Mouse (Mus musculus) lung, embryonic 15.5 days (tissue): ENCODE data around the gene Metap1d. TPM values are rescaled to one million over a fixed set of nuclear protein-coding genes. Genes with fewer than 3 reads are reported as not detected.

Source experiments
- ATAC-seq: fragments of 200-750 bp; cut with Nextera tagmentation; 2 replicates; pipeline ENCODE4 v1.8.0; 2017; ENCODE audit warnings: moderate number of reproducible peaks, borderline replicate concordance; ENCODE audit not compliant: low FRiP score, low TSS enrichment; ENCODE audit errors: extremely low read depth
- H3K27ac ChIP-seq: fragments of 300-500 bp; sonication (generic); 2 replicates; pipeline ENCODE4 v1.5.1; 2015; ENCODE audit warnings: moderate library complexity, mild to moderate bottlenecking, inconsistent platforms
- H3K27me3 ChIP-seq: fragments of 300-500 bp; sonication (generic); 2 replicates; pipeline ENCODE4 v1.6.1; 2015; ENCODE audit warnings: inconsistent platforms
- H3K36me3 ChIP-seq: fragments of 300-500 bp; sonication (generic); 2 replicates; pipeline ENCODE4 v1.6.1; 2015; ENCODE audit warnings: inconsistent platforms
- H3K4me1 ChIP-seq: fragments of 300-500 bp; sonication (generic); 2 replicates; pipeline ENCODE4 v1.6.1; 2015; ENCODE audit warnings: inconsistent platforms
- H3K4me2 ChIP-seq: fragments of 300-500 bp; sonication (generic); 2 replicates; pipeline ENCODE4 v1.6.1; 2015; ENCODE audit warnings: inconsistent platforms, mild to moderate bottlenecking, moderate library complexity
- H3K4me3 ChIP-seq: fragments of 300-500 bp; sonication (generic); 2 replicates; pipeline ENCODE4 v1.5.1; 2015; ENCODE audit warnings: mild to moderate bottlenecking, inconsistent platforms
- H3K9ac ChIP-seq: fragments of 300-500 bp; sonication (generic); 2 replicates; pipeline ENCODE4 v1.6.1; 2015; ENCODE audit warnings: inconsistent platforms
- H3K9me3 ChIP-seq: fragments of 300-500 bp; sonication (generic); 2 replicates; pipeline ENCODE4 v1.6.1; 2016; ENCODE audit warnings: inconsistent platforms
- WGBS: fragments of 180-500 bp; shearing (Covaris S2); methylation state at CpG from one replicate; pipeline ENCODE4 v1.1.7; 2015; 5-methylcytosine and 5-hydroxymethylcytosine counted together
- polyA plus RNA-seq: library from polyadenylated mRNA; unstranded; fragments of >200 nt; fragmentation: Nextera tagmentation; extraction: Ambion mirVana; gene quantifications from 2 replicates; pipeline ENCODE4 v1.2.1, GENCODE M21; 2015

Metap1d gene
- polyA plus RNA-seq, 1 experiment from 2014 or later, result 33.1 TPM

DNA sequence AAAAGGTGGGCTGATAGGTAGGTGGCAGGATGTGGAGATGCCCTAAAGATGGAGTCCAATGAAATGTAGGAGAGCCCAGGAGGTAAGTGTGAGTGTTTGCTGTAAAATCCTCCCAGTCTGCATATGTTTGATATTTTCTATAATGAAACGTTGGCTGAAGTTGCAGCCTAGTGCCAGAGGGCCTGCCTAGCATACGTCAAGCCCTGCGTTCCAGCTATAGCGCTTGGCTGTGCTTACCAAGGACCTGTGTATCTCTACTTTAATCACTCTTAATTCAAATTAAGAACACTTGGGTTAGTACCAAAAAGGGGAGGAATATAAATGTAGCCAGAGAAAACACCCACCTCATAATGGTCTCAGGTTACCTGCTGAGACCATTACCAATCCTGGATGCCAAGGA lies 22.7 kb downstream of the Metap1d start:
- H3K4me2 ChIP-seq, result no peak overlapping the region
- ATAC-seq, result no peak
- H3K9ac ChIP-seq, result no peak overlapping the region
- H3K27ac ChIP-seq, result no peak overlapping the region
- 0 out of 2 replicates have a peak, but pooled peaks cover 4% of the 10 kb centered on the region for H3K4me1 ChIP-seq
- H3K9me3 ChIP-seq, result no peaks in the 10 kb centered on the region
- no peaks in the 10 kb centered on the region for H3K36me3 ChIP-seq
- WGBS, result 79% methylated on average over 4 of the region's 4 CpGs
- H3K27me3 ChIP-seq, result no peaks in the 10 kb centered on the region
- no peak overlapping the region for H3K4me3 ChIP-seq

GRCm38 (mm10) chr2:71477787-71478186 lies 24.7 kb downstream of the Metap1d start:
- Histone ChIP-seq H3K9me3 (no peaks in the 10 kb centered on the region), H3K4me2 (no peak overlapping the region), H3K36me3 (no peaks in the 10 kb centered on the region), H3K27me3 (no peaks in the 10 kb centered on the region), H3K4me1 (0 out of 2 replicates have a peak, but pooled peaks cover 4% of the 10 kb centered on the region), H3K9ac (no peak overlapping the region), H3K27ac (no peak overlapping the region), H3K4me3 (no peak overlapping the region)
- no peak for ATAC-seq

DNA sequence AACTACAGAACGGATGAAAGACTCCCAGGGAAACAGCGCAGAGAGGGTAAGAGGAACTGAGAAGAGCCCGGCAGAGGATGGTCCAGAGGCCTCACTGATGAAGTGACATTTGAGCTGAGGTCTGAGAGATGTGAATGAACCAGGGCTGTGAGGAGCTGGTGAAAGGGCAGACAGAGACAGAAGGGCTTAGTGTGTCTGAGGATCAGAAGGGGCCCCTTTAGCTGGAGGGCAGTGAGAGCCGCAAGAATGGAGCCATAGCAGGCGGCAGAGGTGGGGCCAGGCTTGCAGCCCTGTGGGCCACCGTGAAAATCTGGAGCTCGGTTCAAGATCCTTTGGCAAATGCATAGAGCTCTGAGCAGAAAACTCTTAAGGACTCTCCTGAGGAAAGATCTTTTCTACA lies 26.8 kb downstream of the Metap1d start:
- H3K27ac ChIP-seq, result no peak overlapping the region
- no peaks in the 10 kb centered on the region for H3K9me3 ChIP-seq
- H3K27me3 ChIP-seq, result no peaks in the 10 kb centered on the region
- 13% methylated on average over 7 of the region's 7 CpGs for WGBS
- H3K36me3 ChIP-seq, result no peaks in the 10 kb centered on the region
- H3K4me1 ChIP-seq, result 0 out of 2 replicates have a peak, but pooled peaks cover 4% of the 10 kb centered on the region
- no peak overlapping the region for H3K4me3 ChIP-seq
- H3K9ac ChIP-seq, result no peak overlapping the region
- H3K4me2 ChIP-seq, result no peak overlapping the region
- no peak for ATAC-seq

DNA sequence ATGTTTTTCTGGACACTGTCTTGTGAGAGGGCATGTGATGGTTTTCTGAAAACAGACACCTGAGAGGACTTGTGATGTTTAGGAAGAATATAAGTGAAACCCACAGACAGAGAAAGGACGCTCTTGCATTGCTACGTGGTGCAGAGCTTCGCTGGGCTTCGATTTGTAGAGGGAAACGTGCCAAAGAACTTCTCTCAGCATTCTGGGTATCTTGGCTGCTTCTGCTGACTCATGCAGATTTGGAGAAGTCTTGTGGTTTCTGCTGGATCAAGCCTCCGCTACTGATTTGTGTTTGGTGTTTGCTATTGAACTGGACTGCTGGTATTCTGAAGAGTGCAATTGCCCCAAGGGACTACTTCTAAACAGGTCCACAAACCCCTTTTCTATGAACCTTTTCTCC lies 28.7 kb downstream of the Metap1d start:
- no peak overlapping the region for H3K9ac ChIP-seq
- no peaks in the 10 kb centered on the region for H3K9me3 ChIP-seq
- ATAC-seq, result no peak
- no peaks in the 10 kb centered on the region for H3K36me3 ChIP-seq
- no peak overlapping the region for H3K27ac ChIP-seq
- H3K27me3 ChIP-seq, result no peaks in the 10 kb centered on the region
- no peak overlapping the region for H3K4me2 ChIP-seq
- WGBS, result 72% methylated on average over 6 of the region's 6 CpGs
- H3K4me1 ChIP-seq, result 0 out of 2 replicates have a peak, but pooled peaks cover 4% of the 10 kb centered on the region
- no peak overlapping the region for H3K4me3 ChIP-seq

DNA sequence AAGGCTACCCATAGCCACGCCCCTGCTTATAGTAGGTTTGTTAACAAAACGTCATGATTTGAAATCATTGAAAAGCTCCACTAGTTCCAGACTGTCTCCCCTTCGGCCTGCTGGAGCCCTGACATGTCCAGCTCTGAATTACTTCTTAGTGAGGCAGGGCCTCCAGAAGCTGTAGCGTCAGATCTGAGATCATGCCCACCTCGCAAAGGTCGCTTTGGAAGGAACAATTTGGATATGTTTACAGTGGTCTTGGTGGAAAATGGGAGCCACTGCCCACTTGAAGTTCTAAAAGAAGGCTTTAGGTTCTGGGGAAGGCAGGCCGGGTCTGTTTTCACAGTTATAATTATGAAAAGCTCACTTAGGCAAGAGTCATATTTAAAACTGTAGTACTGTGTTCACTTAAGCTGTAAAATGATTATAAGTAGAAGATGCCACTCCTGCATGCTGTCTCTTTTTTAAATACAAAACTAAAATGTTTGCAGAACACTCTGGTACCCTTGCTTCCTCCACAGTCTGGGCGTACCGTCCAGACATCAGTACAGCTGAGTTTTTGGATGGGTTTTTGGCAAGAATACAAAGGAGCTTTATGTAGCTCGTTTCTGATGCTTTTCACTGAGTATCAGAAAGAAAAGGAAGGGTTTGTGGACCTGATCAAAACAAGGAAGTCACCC lies 30.1 kb downstream of the Metap1d start:
- 67% methylated on average over 10 of the region's 10 CpGs for WGBS
- no peak for ATAC-seq
- no peak overlapping the region for H3K27ac ChIP-seq
- H3K36me3 ChIP-seq, result no peaks in the 10 kb centered on the region
- H3K9ac ChIP-seq, result no peak overlapping the region
- no peak overlapping the region for H3K4me3 ChIP-seq
- H3K4me2 ChIP-seq, result no peak overlapping the region
- no peaks in the 10 kb centered on the region for H3K27me3 ChIP-seq
- 0 out of 2 replicates have a peak, but pooled peaks cover 4% of the 10 kb centered on the region for H3K4me1 ChIP-seq
- no peaks in the 10 kb centered on the region for H3K9me3 ChIP-seq

DNA sequence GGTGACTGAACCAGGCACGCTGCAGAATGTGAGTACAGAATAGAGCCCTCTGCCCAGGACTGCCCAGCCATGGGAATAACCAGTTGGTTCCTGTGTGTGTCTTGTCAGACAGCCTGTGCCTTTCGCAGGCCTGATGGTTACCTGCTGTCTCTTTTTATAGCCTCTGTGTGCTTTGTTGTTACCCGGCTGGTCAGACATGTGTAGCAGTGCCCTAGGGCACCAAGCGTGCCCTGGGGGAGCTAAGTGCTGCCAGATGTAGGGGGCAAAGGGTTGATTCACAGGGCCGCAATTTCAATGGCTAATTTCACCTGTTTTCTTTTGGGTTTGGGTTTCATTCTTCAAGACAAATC lies 30.6 kb downstream of the Metap1d start:
- no peak overlapping the region for H3K4me2 ChIP-seq
- H3K9me3 ChIP-seq, result no peaks in the 10 kb centered on the region
- no peak overlapping the region for H3K9ac ChIP-seq
- H3K4me1 ChIP-seq, result 0 out of 2 replicates have a peak, but pooled peaks cover 4% of the 10 kb centered on the region
- no peak for ATAC-seq
- no peak overlapping the region for H3K4me3 ChIP-seq
- no peaks in the 10 kb centered on the region for H3K36me3 ChIP-seq
- H3K27me3 ChIP-seq, result no peaks in the 10 kb centered on the region
- WGBS, result 62% methylated on average over 5 of the region's 5 CpGs
- no peak overlapping the region for H3K27ac ChIP-seq

DNA sequence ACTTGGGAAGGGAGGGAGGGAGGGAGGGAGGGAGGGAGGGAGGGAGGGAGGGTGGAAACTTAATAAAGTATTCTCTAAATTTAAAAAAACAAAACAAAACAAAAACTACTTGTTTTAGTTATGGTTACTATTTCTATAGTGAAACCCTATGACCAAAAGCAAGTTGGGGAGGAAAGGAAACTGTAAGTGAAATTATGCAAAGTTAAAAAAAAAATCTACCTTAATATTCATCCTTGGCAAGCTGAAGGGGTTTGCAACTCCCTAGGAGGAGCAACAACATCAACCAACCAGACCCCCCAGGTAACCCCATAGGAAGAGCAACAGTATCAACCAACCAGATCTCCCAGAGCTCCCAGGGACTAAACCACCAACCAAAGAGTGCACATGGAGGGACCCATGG lies 38.2 kb downstream of the Metap1d start:
- H3K27me3 ChIP-seq, result no peaks in the 10 kb centered on the region
- H3K4me1 ChIP-seq, result no peaks in the 10 kb centered on the region
- no peak overlapping the region for H3K9ac ChIP-seq
- no peak overlapping the region for H3K4me2 ChIP-seq
- H3K27ac ChIP-seq, result no peak overlapping the region
- no peak overlapping the region for H3K4me3 ChIP-seq
- no peak for ATAC-seq
- no peaks in the 10 kb centered on the region for H3K9me3 ChIP-seq
- no peaks in the 10 kb centered on the region for H3K36me3 ChIP-seq

DNA sequence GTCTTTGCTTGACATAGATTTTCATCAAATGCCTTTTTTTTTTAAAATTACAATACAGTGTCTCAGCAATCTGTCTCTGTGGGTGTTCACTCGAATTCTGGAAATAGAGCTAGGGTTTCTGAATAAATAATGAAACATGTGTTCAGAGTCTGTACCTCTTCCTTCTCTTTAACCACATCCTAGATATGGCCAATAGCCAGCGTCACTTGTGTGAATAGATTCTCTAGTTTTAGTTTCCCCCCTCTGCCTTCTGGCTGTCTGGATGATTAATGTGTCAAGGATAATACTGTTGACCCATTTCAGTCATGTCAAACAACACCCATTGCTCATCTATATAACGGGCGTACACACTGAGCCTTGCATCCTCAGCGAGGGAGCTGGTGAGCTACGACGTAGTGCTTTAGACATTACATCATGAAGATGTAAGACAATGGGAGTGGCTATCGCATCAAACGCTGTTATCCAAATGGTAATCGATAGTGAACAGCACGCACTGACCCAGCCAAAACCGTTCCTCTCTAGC lies 40.1 kb downstream of the Metap1d start:
- Histone ChIP-seq H3K4me2 (no peak overlapping the region), H3K4me1 (no peaks in the 10 kb centered on the region), H3K9me3 (no peaks in the 10 kb centered on the region), H3K9ac (no peak overlapping the region), H3K27ac (no peak overlapping the region), H3K27me3 (no peaks in the 10 kb centered on the region), H3K36me3 (no peaks in the 10 kb centered on the region), H3K4me3 (no peak overlapping the region)
- ATAC-seq, result no peak
- WGBS, result 43% methylated on average over 12 of the region's 12 CpGs

DNA sequence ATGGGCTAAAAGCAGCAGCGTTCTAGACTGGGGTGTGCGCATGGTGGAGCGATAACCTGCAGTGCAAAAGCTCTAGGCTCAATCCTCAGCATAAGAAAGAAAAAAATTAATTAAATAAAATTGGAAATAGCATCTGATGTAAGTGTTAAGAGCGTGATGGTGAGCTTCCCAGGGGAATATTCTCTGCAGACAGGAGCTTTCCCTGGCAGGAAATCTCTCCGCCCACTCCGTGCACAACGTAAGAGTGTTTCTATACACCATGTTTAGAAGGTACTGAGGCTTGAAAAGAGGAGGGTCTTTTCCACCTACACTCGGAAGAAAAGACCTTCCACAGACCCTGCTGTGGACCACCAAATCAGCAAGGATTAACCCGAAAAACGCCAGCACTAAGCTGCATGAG lies 41.4 kb downstream of the Metap1d start:
- WGBS, result 54% methylated on average over 10 of the region's 10 CpGs
- Histone ChIP-seq H3K4me1 (peaks cover 6% of the 10 kb centered on the region; the same call in 1 of the 2 replicates), H3K9ac (no peak overlapping the region), H3K4me3 (no peak overlapping the region), H3K27me3 (no peaks in the 10 kb centered on the region), H3K36me3 (no peaks in the 10 kb centered on the region), H3K27ac (no peak overlapping the region), H3K9me3 (no peaks in the 10 kb centered on the region), H3K4me2 (no peak overlapping the region)
- ATAC-seq, result no peak

DNA sequence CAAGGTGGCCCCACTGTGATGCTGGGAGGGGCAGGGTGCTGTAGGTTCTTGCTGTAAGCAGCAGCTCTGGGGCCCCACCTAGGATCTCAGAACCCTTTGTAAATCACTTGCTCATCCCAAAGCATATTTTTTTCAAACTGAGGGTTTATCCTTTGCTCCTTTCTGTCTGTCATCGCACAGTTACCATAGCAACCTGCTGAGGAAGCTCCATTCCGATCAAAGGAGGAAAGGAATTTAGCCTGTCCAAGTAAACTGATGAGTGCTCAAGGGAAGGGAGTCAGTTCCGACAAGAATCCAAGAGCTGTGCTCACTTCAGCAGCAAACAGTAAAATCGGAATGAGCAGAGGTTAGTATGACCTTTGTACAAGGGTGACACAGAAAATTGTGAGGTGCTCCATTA lies 41.9 kb downstream of the Metap1d start:
- H3K4me1 ChIP-seq, result peaks cover 6% of the 10 kb centered on the region; the same call in 1 of the 2 replicates
- ATAC-seq, result no peak
- no peak overlapping the region for H3K9ac ChIP-seq
- H3K27ac ChIP-seq, result no peak overlapping the region
- no peak overlapping the region for H3K4me2 ChIP-seq
- H3K27me3 ChIP-seq, result no peaks in the 10 kb centered on the region
- WGBS, result 17% methylated on average over 4 of the region's 4 CpGs
- no peaks in the 10 kb centered on the region for H3K36me3 ChIP-seq
- H3K4me3 ChIP-seq, result no peak overlapping the region
- no peaks in the 10 kb centered on the region for H3K9me3 ChIP-seq

DNA sequence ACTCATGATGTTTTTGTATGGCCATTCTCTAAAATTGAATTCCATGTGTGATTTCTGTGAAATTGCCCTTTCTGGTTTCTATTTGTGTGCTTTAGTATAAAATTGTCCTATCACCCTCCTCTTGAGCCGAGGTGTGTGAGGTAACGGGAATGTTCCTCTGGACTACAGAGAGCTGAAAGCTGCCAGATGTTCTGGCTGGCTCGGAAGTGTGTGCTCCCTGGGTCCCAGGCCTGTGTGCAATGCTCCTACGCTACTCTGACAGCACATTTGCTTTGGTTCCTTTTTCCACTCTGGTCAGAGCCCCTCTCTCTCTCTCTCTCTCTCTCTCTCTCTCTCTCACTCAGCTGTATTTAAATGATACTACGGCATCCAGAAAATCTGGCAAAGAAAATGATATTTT lies 44.1 kb downstream of the Metap1d start:
- Histone ChIP-seq H3K9ac (no peak overlapping the region), H3K27ac (no peak overlapping the region), H3K27me3 (no peaks in the 10 kb centered on the region), H3K9me3 (no peaks in the 10 kb centered on the region), H3K4me2 (no peak overlapping the region), H3K36me3 (no peaks in the 10 kb centered on the region), H3K4me3 (no peak overlapping the region), H3K4me1 (peaks cover 6% of the 10 kb centered on the region; the same call in 1 of the 2 replicates)
- WGBS, result 48% methylated on average over 5 of the region's 5 CpGs
- no peak for ATAC-seq

- WGBS, result 66% methylated on average over 16 of the region's 16 CpGs
- H3K4me2 ChIP-seq, result no peak overlapping the region
- no peak overlapping the region for H3K9ac ChIP-seq
- H3K4me1 ChIP-seq, result peaks cover 6% of the 10 kb centered on the region; the same call in 1 of the 2 replicates
- no peak overlapping the region for H3K27ac ChIP-seq
- no peak overlapping the region for H3K4me3 ChIP-seq
- no peaks in the 10 kb centered on the region for H3K27me3 ChIP-seq
- H3K36me3 ChIP-seq, result no peaks in the 10 kb centered on the region
- ATAC-seq, result no peak
- H3K9me3 ChIP-seq, result no peaks in the 10 kb centered on the region
Observed at GRCm38 (mm10) chr2:71499276-71500230, 46.5 kb downstream of the Metap1d start.
